Mouse (Mus musculus): Measurements from ENCODE around the gene B3gnt2. TPM values are rescaled to one million over a fixed set of nuclear protein-coding genes. Genes with fewer than 3 reads are reported as not detected.

B3gnt2 gene
- polyA plus RNA-seq, 1 experiment from 2014 or later, result 1.9 TPM

- Histone ChIP-seq H3K27ac (ENCODE audit: low read depth, low read length) (no peak overlapping the region), H3K36me3 (ENCODE audit: control insufficient read depth, insufficient read depth, low read length) (no peaks in the 10 kb centered on the region), H3K9me3 (ENCODE audit: control insufficient read depth, low read length) (no peaks in the 10 kb centered on the region), H3K9ac (replicated peaks; ENCODE audit: low read depth, low read length) (no peak overlapping the region), H3K4me1 (ENCODE audit: control insufficient read depth, insufficient read depth, low read length) (no peaks in the 10 kb centered on the region), H3K4me2 (ENCODE audit: low read depth, low read length) (no peak overlapping the region), H3K27me3 (ENCODE audit: control insufficient read depth, insufficient read depth, low read length) (no peaks in the 10 kb centered on the region), H3K4me3 (ENCODE audit: low read depth, low read length) (no peak overlapping the region)
- no peak for ATAC-seq (ENCODE audit: low read depth)
- WGBS, result 55% methylated on average over 6 of the region's 6 CpGs
Measured at GRCm38 (mm10) chr11:22846093-22846835, 14.5 kb downstream of the B3gnt2 start.

DNA sequence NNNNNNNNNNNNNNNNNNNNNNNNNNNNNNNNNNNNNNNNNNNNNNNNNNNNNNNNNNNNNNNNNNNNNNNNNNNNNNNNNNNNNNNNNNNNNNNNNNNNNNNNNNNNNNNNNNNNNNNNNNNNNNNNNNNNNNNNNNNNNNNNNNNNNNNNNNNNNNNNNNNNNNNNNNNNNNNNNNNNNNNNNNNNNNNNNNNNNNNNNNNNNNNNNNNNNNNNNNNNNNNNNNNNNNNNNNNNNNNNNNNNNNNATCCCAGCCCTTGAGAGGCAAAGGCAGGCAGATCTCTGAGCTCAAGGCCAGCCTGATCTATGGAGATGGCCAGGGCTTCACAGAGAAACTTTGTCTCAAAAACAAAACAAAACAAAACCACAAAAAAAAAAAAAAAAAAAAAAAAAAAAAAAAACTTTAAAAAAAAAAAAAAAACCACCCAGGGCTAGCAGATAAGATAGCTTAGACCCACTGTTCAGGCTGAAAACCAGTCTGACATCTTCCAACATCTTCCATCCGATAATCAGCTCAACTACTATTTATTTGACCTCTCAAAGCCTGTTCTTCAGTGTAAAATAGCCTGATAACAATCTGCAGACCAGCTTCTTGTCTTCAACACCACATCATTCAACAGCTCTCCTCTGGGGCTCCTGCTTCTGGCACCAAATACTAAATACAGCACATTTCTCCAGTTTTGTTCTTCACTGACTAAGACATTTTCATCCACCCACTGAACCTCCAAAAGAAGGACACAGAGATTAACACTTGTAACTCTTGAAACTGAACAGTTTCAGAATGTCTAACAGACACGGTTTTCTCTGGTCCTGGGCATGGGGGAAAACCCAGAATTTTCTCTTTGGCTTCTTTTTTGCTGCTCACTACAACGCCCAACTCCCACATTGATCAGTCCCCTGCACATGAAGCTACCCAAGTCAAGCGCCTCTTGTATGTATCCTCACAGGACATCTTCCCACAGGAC, 15.7 kb downstream of the B3gnt2 start:
- Histone ChIP-seq H3K27ac (ENCODE audit: low read depth, low read length) (no peak overlapping the region), H3K36me3 (ENCODE audit: control insufficient read depth, insufficient read depth, low read length) (no peaks in the 10 kb centered on the region), H3K4me2 (ENCODE audit: low read depth, low read length) (no peak overlapping the region), H3K4me3 (ENCODE audit: low read depth, low read length) (no peak overlapping the region), H3K9ac (replicated peaks; ENCODE audit: low read depth, low read length) (no peak overlapping the region), H3K4me1 (ENCODE audit: control insufficient read depth, insufficient read depth, low read length) (no peaks in the 10 kb centered on the region), H3K9me3 (ENCODE audit: control insufficient read depth, low read length) (no peaks in the 10 kb centered on the region), H3K27me3 (ENCODE audit: control insufficient read depth, insufficient read depth, low read length) (no peaks in the 10 kb centered on the region)
- 88% methylated on average over 4 of the region's 4 CpGs for WGBS
- ATAC-seq (ENCODE audit: low read depth), result no peak

GRCm38 (mm10) chr11:22839456-22839855, 21.3 kb downstream of the B3gnt2 start:
- Histone ChIP-seq H3K36me3 (ENCODE audit: control insufficient read depth, insufficient read depth, low read length) (no peaks in the 10 kb centered on the region), H3K9me3 (ENCODE audit: control insufficient read depth, low read length) (no peaks in the 10 kb centered on the region), H3K4me3 (ENCODE audit: low read depth, low read length) (no peak overlapping the region), H3K4me2 (ENCODE audit: low read depth, low read length) (no peak overlapping the region), H3K9ac (replicated peaks; ENCODE audit: low read depth, low read length) (no peak overlapping the region), H3K27ac (ENCODE audit: low read depth, low read length) (no peak overlapping the region), H3K27me3 (ENCODE audit: control insufficient read depth, insufficient read depth, low read length) (no peaks in the 10 kb centered on the region), H3K4me1 (ENCODE audit: control insufficient read depth, insufficient read depth, low read length) (no peaks in the 10 kb centered on the region)
- ATAC-seq (ENCODE audit: low read depth), result no peak
- WGBS, result 70% methylated on average over 3 of the region's 3 CpGs

GRCm38 (mm10) chr11:22838361-22838760, 22.4 kb downstream of the B3gnt2 start:
- H3K9me3 ChIP-seq (ENCODE audit: control insufficient read depth, low read length), result no peaks in the 10 kb centered on the region
- no peak overlapping the region for H3K4me3 ChIP-seq (ENCODE audit: low read depth, low read length)
- H3K4me2 ChIP-seq (ENCODE audit: low read depth, low read length), result no peak overlapping the region
- no peak overlapping the region for H3K9ac ChIP-seq (replicated peaks; ENCODE audit: low read depth, low read length)
- H3K4me1 ChIP-seq (ENCODE audit: control insufficient read depth, insufficient read depth, low read length), result no peaks in the 10 kb centered on the region
- WGBS, result 80% methylated on average over 1 of the region's 1 CpGs
- no peak overlapping the region for H3K27ac ChIP-seq (ENCODE audit: low read depth, low read length)
- no peak for ATAC-seq (ENCODE audit: low read depth)
- no peaks in the 10 kb centered on the region for H3K36me3 ChIP-seq (ENCODE audit: control insufficient read depth, insufficient read depth, low read length)
- no peaks in the 10 kb centered on the region for H3K27me3 ChIP-seq (ENCODE audit: control insufficient read depth, insufficient read depth, low read length)

- H3K27me3 ChIP-seq (ENCODE audit: control insufficient read depth, insufficient read depth, low read length), result no peaks in the 10 kb centered on the region
- no peaks in the 10 kb centered on the region for H3K9me3 ChIP-seq (ENCODE audit: control insufficient read depth, low read length)
- no peak overlapping the region for H3K27ac ChIP-seq (ENCODE audit: low read depth, low read length)
- H3K36me3 ChIP-seq (ENCODE audit: control insufficient read depth, insufficient read depth, low read length), result no peaks in the 10 kb centered on the region
- H3K9ac ChIP-seq (replicated peaks; ENCODE audit: low read depth, low read length), result no peak overlapping the region
- 94% methylated on average over 10 of the region's 10 CpGs for WGBS
- H3K4me2 ChIP-seq (ENCODE audit: low read depth, low read length), result no peak overlapping the region
- H3K4me1 ChIP-seq (ENCODE audit: control insufficient read depth, insufficient read depth, low read length), result no peaks in the 10 kb centered on the region
- H3K4me3 ChIP-seq (ENCODE audit: low read depth, low read length), result no peak overlapping the region
- ATAC-seq (ENCODE audit: low read depth), result no peak
Measured at GRCm38 (mm10) chr11:22836269-22836668, 24.5 kb downstream of the B3gnt2 start.

DNA sequence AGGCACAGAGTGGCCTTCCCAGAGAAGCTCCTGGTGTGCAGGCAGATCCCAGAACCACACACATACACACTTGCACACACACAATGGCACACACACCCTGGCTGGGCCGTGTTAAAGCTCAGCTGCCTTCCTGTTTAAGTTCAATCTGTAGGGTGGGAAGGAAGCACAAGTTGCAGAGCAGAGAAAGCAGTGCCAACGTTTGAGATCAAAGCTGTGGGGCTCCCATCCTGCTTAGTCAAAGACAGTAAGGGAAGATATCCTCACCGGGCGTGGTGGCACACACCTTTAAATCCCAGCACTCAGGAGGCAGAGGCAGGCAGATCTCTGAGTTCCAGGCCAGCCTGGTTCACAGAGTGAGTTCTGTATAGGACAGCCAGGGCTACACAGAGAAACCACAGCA, 28.2 kb downstream of the B3gnt2 start:
- H3K9ac ChIP-seq (replicated peaks; ENCODE audit: low read depth, low read length), result no peak overlapping the region
- no peak for ATAC-seq (ENCODE audit: low read depth)
- H3K36me3 ChIP-seq (ENCODE audit: control insufficient read depth, insufficient read depth, low read length), result no peaks in the 10 kb centered on the region
- no peaks in the 10 kb centered on the region for H3K27me3 ChIP-seq (ENCODE audit: control insufficient read depth, insufficient read depth, low read length)
- no peak overlapping the region for H3K4me2 ChIP-seq (ENCODE audit: low read depth, low read length)
- no peak overlapping the region for H3K4me3 ChIP-seq (ENCODE audit: low read depth, low read length)
- no peaks in the 10 kb centered on the region for H3K4me1 ChIP-seq (ENCODE audit: control insufficient read depth, insufficient read depth, low read length)
- H3K27ac ChIP-seq (ENCODE audit: low read depth, low read length), result no peak overlapping the region
- H3K9me3 ChIP-seq (ENCODE audit: control insufficient read depth, low read length), result no peaks in the 10 kb centered on the region
- WGBS, result 84% methylated on average over 4 of the region's 4 CpGs

GRCm38 (mm10) chr11:22831916-22832315, 28.8 kb downstream of the B3gnt2 start:
- ATAC-seq (ENCODE audit: low read depth), result no peak
- H3K9me3 ChIP-seq (ENCODE audit: control insufficient read depth, low read length), result no peaks in the 10 kb centered on the region

GRCm38 (mm10) chr11:22830684-22831083, 30.1 kb downstream of the B3gnt2 start:
- Histone ChIP-seq H3K4me1 (ENCODE audit: control insufficient read depth, insufficient read depth, low read length) (no peaks in the 10 kb centered on the region), H3K27me3 (ENCODE audit: control insufficient read depth, insufficient read depth, low read length) (no peaks in the 10 kb centered on the region)

More at GRCm38 (mm10) chr11:22831916-22832315, 28.8 kb downstream of the B3gnt2 start:
- no peaks in the 10 kb centered on the region for H3K27me3 ChIP-seq (ENCODE audit: control insufficient read depth, insufficient read depth, low read length)
- no peak overlapping the region for H3K9ac ChIP-seq (replicated peaks; ENCODE audit: low read depth, low read length)
- H3K4me3 ChIP-seq (ENCODE audit: low read depth, low read length), result no peak overlapping the region
- no peaks in the 10 kb centered on the region for H3K4me1 ChIP-seq (ENCODE audit: control insufficient read depth, insufficient read depth, low read length)
- H3K36me3 ChIP-seq (ENCODE audit: control insufficient read depth, insufficient read depth, low read length), result no peaks in the 10 kb centered on the region
- H3K27ac ChIP-seq (ENCODE audit: low read depth, low read length), result no peak overlapping the region
- H3K4me2 ChIP-seq (ENCODE audit: low read depth, low read length), result no peak overlapping the region
- WGBS, result 89% methylated on average over 11 of the region's 11 CpGs

DNA sequence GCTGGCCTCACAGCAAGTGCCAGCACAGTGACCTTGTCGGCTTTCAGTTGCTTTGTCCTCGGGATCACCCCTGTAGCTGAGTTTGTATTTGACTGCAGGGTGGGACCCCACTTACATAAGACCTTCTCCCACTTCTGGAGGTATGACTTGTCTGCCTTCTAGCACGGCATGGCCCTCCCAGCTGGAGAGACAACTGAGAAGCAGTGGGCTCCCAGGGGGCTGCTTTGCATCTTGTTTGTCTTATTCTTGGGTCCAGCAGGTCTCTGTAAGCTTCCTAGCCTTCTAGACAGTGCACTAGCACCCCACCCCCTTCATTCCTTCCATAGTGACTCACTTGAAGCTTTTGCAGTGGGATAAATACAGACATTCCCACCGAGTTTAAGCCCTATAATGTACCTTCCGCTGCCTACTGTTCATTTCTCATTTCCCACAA, 30.6 kb downstream of the B3gnt2 start:
- no peaks in the 10 kb centered on the region for H3K27me3 ChIP-seq (ENCODE audit: control insufficient read depth, insufficient read depth, low read length)
- 62% methylated on average over 5 of the region's 5 CpGs for WGBS
- no peaks in the 10 kb centered on the region for H3K9me3 ChIP-seq (ENCODE audit: control insufficient read depth, low read length)
- ATAC-seq (ENCODE audit: low read depth), result no peak
- no peak overlapping the region for H3K27ac ChIP-seq (ENCODE audit: low read depth, low read length)
- H3K36me3 ChIP-seq (ENCODE audit: control insufficient read depth, insufficient read depth, low read length), result no peaks in the 10 kb centered on the region
- no peaks in the 10 kb centered on the region for H3K4me1 ChIP-seq (ENCODE audit: control insufficient read depth, insufficient read depth, low read length)
- H3K9ac ChIP-seq (replicated peaks; ENCODE audit: low read depth, low read length), result no peak overlapping the region
- no peak overlapping the region for H3K4me3 ChIP-seq (ENCODE audit: low read depth, low read length)
- no peak overlapping the region for H3K4me2 ChIP-seq (ENCODE audit: low read depth, low read length)

More at GRCm38 (mm10) chr11:22830684-22831083, 30.1 kb downstream of the B3gnt2 start:
- no peaks in the 10 kb centered on the region for H3K9me3 ChIP-seq (ENCODE audit: control insufficient read depth, low read length)
- 77% methylated on average over 6 of the region's 6 CpGs for WGBS
- H3K27ac ChIP-seq (ENCODE audit: low read depth, low read length), result no peak overlapping the region
- no peak overlapping the region for H3K9ac ChIP-seq (replicated peaks; ENCODE audit: low read depth, low read length)
- H3K4me2 ChIP-seq (ENCODE audit: low read depth, low read length), result no peak overlapping the region
- ATAC-seq (ENCODE audit: low read depth), result no peak
- no peak overlapping the region for H3K4me3 ChIP-seq (ENCODE audit: low read depth, low read length)
- H3K36me3 ChIP-seq (ENCODE audit: control insufficient read depth, insufficient read depth, low read length), result no peaks in the 10 kb centered on the region
